Mouse (Mus musculus) heart, adult 2 months (tissue): ENCODE results near the gene Hmga1. TPM values are rescaled to one million over a fixed set of nuclear protein-coding genes. Genes with fewer than 3 reads are reported as not detected.
A peak's percentile ranks its signal among the peaks of the same experiment; 100 is the strongest.

ENCODE experiments used
- DNase-seq, 2 experiments: peaks; one replicate each; pipeline ENCODE4 v3.0.0; 2021
- H3K27ac ChIP-seq: fragments of 200-600 bp; 2 replicates; pipeline ENCODE4 v1.8.1; 2022
- H3K27me3 ChIP-seq: fragments of 200-500 bp; 2 replicates; pipeline ENCODE4 v1.6.1; 2012; ENCODE audit warnings: mild to moderate bottlenecking, low read length, inconsistent platforms, mixed read lengths; ENCODE audit not compliant: control insufficient read depth, insufficient read depth
- H3K36me3 ChIP-seq: fragments of 200-500 bp; 2 replicates; pipeline ENCODE4 v1.6.1; 2012; ENCODE audit warnings: low read length, inconsistent platforms; ENCODE audit not compliant: control insufficient read depth, insufficient read depth
- H3K4me1 ChIP-seq: fragments of 200-500 bp; 2 replicates; pipeline ENCODE4 v1.6.1; 2011; ENCODE audit warnings: low read length; ENCODE audit not compliant: control insufficient read depth, insufficient read depth
- H3K4me3 ChIP-seq: fragments of 200-600 bp; 2 replicates; pipeline ENCODE4 v1.8.1; 2022
- H3K79me2 ChIP-seq: fragments of 200-500 bp; replicated peaks from 2 replicates; pipeline ENCODE4 v1.6.1; 2012; ENCODE audit warnings: mild to moderate bottlenecking, inconsistent platforms, low read length, moderate library complexity, mixed read lengths; ENCODE audit not compliant: control insufficient read depth, insufficient read depth
- H3K9ac ChIP-seq: fragments of 200-500 bp; 2 replicates; pipeline ENCODE4 v1.6.1; 2012; ENCODE audit warnings: low read depth, mild to moderate bottlenecking, control low read depth, inconsistent platforms, low read length, mixed read lengths
- CTCF ChIP-seq: fragments of 200-600 bp; IDR thresholded peaks from 2 replicates; pipeline ENCODE4 v1.8.1; 2022; ENCODE audit warnings: antibody characterized with exemption, mild to moderate bottlenecking, moderate library complexity
- EP300 ChIP-seq: fragments of 200-500 bp; IDR thresholded peaks from 2 replicates; pipeline ENCODE4 v1.6.1; 2011; ENCODE audit warnings: low read depth, low read length, control low read depth; ENCODE audit not compliant: insufficient read depth
- POLR2A ChIP-seq: fragments of 200-500 bp; IDR thresholded peaks from 2 replicates; pipeline ENCODE4 v1.6.1; 2011; ENCODE audit warnings: mild to moderate bottlenecking, low read depth, low read length, control low read depth; ENCODE audit not compliant: insufficient read depth
- WGBS: fragments of 180-500 bp; shearing (Covaris S2); methylation state at CpG from one replicate; pipeline ENCODE4 v1.1.7; 2018; 5-methylcytosine and 5-hydroxymethylcytosine counted together
- intact Hi-C: fragments of 180-260 bp; cut with DNase I; formaldehyde crosslinking; loops from one replicate; pipeline ENCODE4 v1.15.1; 2025
- polyA plus RNA-seq: library from polyadenylated mRNA; depleted of rRNA; stranded (reverse); fragments of >200 nt; gene quantifications from 2 replicates; pipeline ENCODE4 v1.2.3, GENCODE M21; 2012
- total RNA-seq, 2 experiments: library from RNA; stranded (reverse); gene quantifications; 2 replicates each; pipeline ENCODE4 v1.2.3; 2021

The Hmga1 gene
- total and polyA plus RNA-seq, 3 experiments: 47.5 to 73.8 (median 48.2) TPM

GRCm38 (mm10) chr17:27555075-27555511 is 1.2 kb upstream of the Hmga1 start:
- WGBS: 31% methylated on average over 25 of the region's 39 CpGs
- no peaks in the 10 kb centered on the region for H3K27me3 ChIP-seq
- no peaks in the 10 kb centered on the region; the same call in 1 of the 2 replicates for H3K4me1 ChIP-seq
- peak; percentile 50 to 52 for DNase-seq
- no peaks in the 10 kb centered on the region for H3K36me3 ChIP-seq
- no peak overlapping the region for H3K27ac ChIP-seq
- no peak for TF ChIP-seq POLR2A
- TF ChIP-seq EP300: no peak
- no peak for TF ChIP-seq CTCF
- H3K79me2 ChIP-seq: no peaks in the 10 kb centered on the region
- intact Hi-C loops: no loop called here
- H3K9ac ChIP-seq: peak overlapping the region; percentile 31
- peak overlapping the region; percentile 67; the same call in 1 of the 2 replicates for H3K4me3 ChIP-seq

GRCm38 (mm10) chr17:27555512-27556172 is 655 bp upstream of the Hmga1 start:
- Histone ChIP-seq H3K79me2 (no peaks in the 10 kb centered on the region), H3K4me1 (no peaks in the 10 kb centered on the region; the same call in 1 of the 2 replicates), H3K9ac (peak overlapping the region; percentile 73), H3K36me3 (no peaks in the 10 kb centered on the region), H3K27me3 (no peaks in the 10 kb centered on the region), H3K4me3 (peak overlapping the region; percentile 67), H3K27ac (peak overlapping the region; percentile 70)
- no peak for TF ChIP-seq EP300
- TF ChIP-seq POLR2A: no peak
- no peak for TF ChIP-seq CTCF
- intact Hi-C loops: no loop called here
- DNase-seq: peak; percentile 66 to 80
- 2% methylated on average over 55 of the region's 55 CpGs for WGBS

GRCm38 (mm10) chr17:27557181-27557926 is 1.1 kb downstream of the Hmga1 start:
- 2% methylated on average over 74 of the region's 75 CpGs for WGBS
- peak overlapping the region; percentile 67 for H3K4me3 ChIP-seq
- peak overlapping the region; percentile 84 for H3K9ac ChIP-seq
- no peaks in the 10 kb centered on the region; the same call in 1 of the 2 replicates for H3K4me1 ChIP-seq
- intact Hi-C loops: no loop called here
- H3K79me2 ChIP-seq: no peaks in the 10 kb centered on the region
- no peaks in the 10 kb centered on the region for H3K36me3 ChIP-seq
- H3K27me3 ChIP-seq: no peaks in the 10 kb centered on the region
- peak in 1 of 2 experiments; percentile 62 for DNase-seq
- peak overlapping the region; percentile 70 for H3K27ac ChIP-seq
- TF ChIP-seq CTCF: peak; percentile 32
- TF ChIP-seq EP300: no peak
- TF ChIP-seq POLR2A: no peak

- DNase-seq: no peak
- Histone ChIP-seq H3K27me3 (no peaks in the 10 kb centered on the region), H3K36me3 (no peaks in the 10 kb centered on the region), H3K4me1 (no peaks in the 10 kb centered on the region), H3K4me3 (peak overlapping the region; percentile 67), H3K27ac (no peak overlapping the region), H3K79me2 (no peaks in the 10 kb centered on the region), H3K9ac (no peak overlapping the region; the same call in 1 of the 2 replicates)
- whole genome bisulfite sequencing: 49% methylated on average over 14 of the region's 14 CpGs
- TF ChIP-seq POLR2A: no peak
- TF ChIP-seq EP300: no peak
- no peak for TF ChIP-seq CTCF
- intact Hi-C loops: no loop called here
Observed at GRCm38 (mm10) chr17:27557927-27558661, 1.8 kb downstream of the Hmga1 start.

GRCm38 (mm10) chr17:27558845-27559244 is 2.5 kb downstream of the Hmga1 start:
- Histone ChIP-seq H3K27ac (no peak overlapping the region), H3K4me3 (no peak overlapping the region), H3K4me1 (no peaks in the 10 kb centered on the region), H3K79me2 (no peaks in the 10 kb centered on the region), H3K27me3 (no peaks in the 10 kb centered on the region), H3K36me3 (no peaks in the 10 kb centered on the region), H3K9ac (no peak overlapping the region)
- intact Hi-C loops: no loop called here
- WGBS: 50% methylated on average over 5 of the region's 5 CpGs
- TF ChIP-seq EP300 (no peak), POLR2A (no peak), CTCF (no peak)
- no peak for DNase-seq
